Mouse (Mus musculus): ENCODE results near the gene Rngtt. TPM values are rescaled to one million over a fixed set of nuclear protein-coding genes. Genes with fewer than 3 reads are reported as not detected.

The Rngtt gene
- polyA plus RNA-seq, 1 experiment from 2014 or later = 22.6 TPM

DNA sequence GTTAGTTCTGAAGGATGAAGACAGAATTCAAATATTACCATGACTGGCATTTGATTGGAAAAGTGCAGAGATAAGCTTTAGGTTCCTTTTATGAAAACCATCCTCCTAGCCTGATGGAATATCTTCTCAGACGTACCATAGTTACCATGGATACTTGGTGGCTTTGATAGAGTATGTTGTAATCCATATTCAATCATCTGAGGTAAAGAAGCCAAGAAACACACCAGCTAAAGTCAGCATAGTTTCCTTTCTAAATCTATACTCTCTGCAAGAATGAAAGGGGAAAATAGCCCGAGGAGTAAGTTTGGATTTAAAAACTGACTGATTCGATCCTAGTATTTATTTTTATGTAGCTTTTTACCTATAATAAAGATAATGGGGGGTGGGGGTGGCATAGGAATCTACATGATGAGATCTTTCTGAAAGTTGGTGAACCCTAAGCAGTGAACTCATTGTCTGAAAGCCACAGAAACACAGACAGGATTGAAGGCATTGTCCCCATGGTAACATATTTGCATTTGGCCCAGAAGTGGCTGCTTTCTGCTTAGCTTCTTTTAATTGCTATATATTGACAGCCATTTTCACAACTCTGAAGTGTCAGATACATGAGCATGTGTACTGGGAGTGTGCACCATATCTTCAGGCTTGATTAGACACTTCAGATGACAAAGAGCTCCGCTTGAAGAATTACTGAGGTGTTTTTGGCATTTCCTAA is 188.2 kb downstream of the Rngtt start:
- H3K4me3 ChIP-seq (ENCODE audit: low read depth, low read length) = no peak overlapping the region
- WGBS = 85% methylated on average over 4 of the region's 4 CpGs
- no peak overlapping the region for H3K9ac ChIP-seq (ENCODE audit: low read length)
- ATAC-seq (replicated peaks; ENCODE audit: low FRiP score, low TSS enrichment, low read depth) (no peak), DNase-seq (ENCODE audit: low spot score) (no peak)
- peaks cover 9% of the 10 kb centered on the region; the same call in 1 of the 2 replicates for H3K36me3 ChIP-seq (ENCODE audit: control insufficient read depth, insufficient read depth, low read length)
- H3K27ac ChIP-seq (ENCODE audit: low read depth) = no peak overlapping the region
- no peaks in the 10 kb centered on the region for H3K27me3 ChIP-seq (replicated peaks; ENCODE audit: control insufficient read depth, insufficient read depth, low read length)
- no peaks in the 10 kb centered on the region for H3K4me1 ChIP-seq (replicated peaks; ENCODE audit: control insufficient read depth, insufficient read depth, low read length)
- no peak overlapping the region for H3K4me2 ChIP-seq (ENCODE audit: low read length)
- no peaks in the 10 kb centered on the region for H3K9me3 ChIP-seq (ENCODE audit: control insufficient read depth, low read length)

DNA sequence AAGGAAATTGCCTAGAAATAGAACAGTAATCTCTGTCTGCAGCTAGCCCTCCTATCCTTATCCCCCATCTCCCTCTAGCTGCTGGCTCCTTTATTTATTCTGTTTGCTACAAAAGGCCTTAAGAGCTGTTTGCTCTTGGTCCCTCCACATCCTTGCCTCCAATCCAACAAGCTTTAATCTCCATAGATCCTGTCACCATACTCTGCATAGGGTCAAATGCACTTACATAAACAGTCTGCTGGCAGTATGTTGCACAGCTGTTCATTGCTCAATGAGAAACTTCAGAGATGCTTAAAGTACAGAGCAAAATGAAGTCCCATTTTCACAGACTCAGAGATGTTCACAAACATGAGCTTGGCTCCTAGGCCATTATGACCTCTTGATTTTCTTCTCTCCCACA is 196.5 kb downstream of the Rngtt start:
- H3K4me2 ChIP-seq (ENCODE audit: low read length) = no peak overlapping the region
- H3K4me1 ChIP-seq (replicated peaks; ENCODE audit: control insufficient read depth, insufficient read depth, low read length) = peaks cover 5% of the 10 kb centered on the region; the same call in 1 of the 2 replicates
- H3K36me3 ChIP-seq (ENCODE audit: control insufficient read depth, insufficient read depth, low read length) = peaks cover 5% of the 10 kb centered on the region; the same call in 1 of the 2 replicates
- ATAC-seq (replicated peaks; ENCODE audit: low FRiP score, low TSS enrichment, low read depth) = no peak
- H3K27ac ChIP-seq (ENCODE audit: low read depth) = no peak overlapping the region
- no peaks in the 10 kb centered on the region for H3K9me3 ChIP-seq (ENCODE audit: control insufficient read depth, low read length)
- H3K27me3 ChIP-seq (replicated peaks; ENCODE audit: control insufficient read depth, insufficient read depth, low read length) = no peaks in the 10 kb centered on the region
- no peak for DNase-seq (ENCODE audit: low spot score)
- H3K4me3 ChIP-seq (ENCODE audit: low read depth, low read length) = no peak overlapping the region
- H3K9ac ChIP-seq (ENCODE audit: low read length) = no peak overlapping the region

GRCm38 (mm10) chr4:33510544-33510943 is 200.4 kb downstream of the Rngtt start:
- Histone ChIP-seq H3K27ac (ENCODE audit: low read depth) (no peak overlapping the region), H3K4me3 (ENCODE audit: low read depth, low read length) (no peak overlapping the region), H3K4me1 (replicated peaks; ENCODE audit: control insufficient read depth, insufficient read depth, low read length) (peaks cover 5% of the 10 kb centered on the region; the same call in 1 of the 2 replicates), H3K27me3 (replicated peaks; ENCODE audit: control insufficient read depth, insufficient read depth, low read length) (no peaks in the 10 kb centered on the region), H3K9ac (ENCODE audit: low read length) (no peak overlapping the region), H3K36me3 (ENCODE audit: control insufficient read depth, insufficient read depth, low read length) (no peaks in the 10 kb centered on the region), H3K4me2 (ENCODE audit: low read length) (no peak overlapping the region), H3K9me3 (ENCODE audit: control insufficient read depth, low read length) (no peaks in the 10 kb centered on the region)
- DNase-seq (ENCODE audit: low spot score) = no peak
- 78% methylated on average over 10 of the region's 10 CpGs for WGBS
- no peak for ATAC-seq (replicated peaks; ENCODE audit: low FRiP score, low TSS enrichment, low read depth)

- H3K4me2 ChIP-seq (ENCODE audit: low read length) = no peak overlapping the region
- ATAC-seq (replicated peaks; ENCODE audit: low FRiP score, low TSS enrichment, low read depth) = no peak
- H3K27ac ChIP-seq (ENCODE audit: low read depth) = no peak overlapping the region
- no peak overlapping the region for H3K4me3 ChIP-seq (ENCODE audit: low read depth, low read length)
- no peaks in the 10 kb centered on the region for H3K4me1 ChIP-seq (replicated peaks; ENCODE audit: control insufficient read depth, insufficient read depth, low read length)
- DNase-seq (ENCODE audit: low spot score) = no peak
- no peaks in the 10 kb centered on the region for H3K36me3 ChIP-seq (ENCODE audit: control insufficient read depth, insufficient read depth, low read length)
- WGBS = 71% methylated on average over 3 of the region's 3 CpGs
- no peak overlapping the region for H3K9ac ChIP-seq (ENCODE audit: low read length)
- H3K27me3 ChIP-seq (replicated peaks; ENCODE audit: control insufficient read depth, insufficient read depth, low read length) = no peaks in the 10 kb centered on the region
- H3K9me3 ChIP-seq (ENCODE audit: control insufficient read depth, low read length) = no peaks in the 10 kb centered on the region
Observed at GRCm38 (mm10) chr4:33513421-33513820, 203.3 kb downstream of the Rngtt start.

GRCm38 (mm10) chr4:33514108-33515000 is 204.2 kb downstream of the Rngtt start:
- Histone ChIP-seq H3K27me3 (replicated peaks; ENCODE audit: control insufficient read depth, insufficient read depth, low read length) (no peaks in the 10 kb centered on the region), H3K9me3 (ENCODE audit: control insufficient read depth, low read length) (no peaks in the 10 kb centered on the region), H3K9ac (ENCODE audit: low read length) (no peak overlapping the region), H3K27ac (ENCODE audit: low read depth) (no peak overlapping the region), H3K4me1 (replicated peaks; ENCODE audit: control insufficient read depth, insufficient read depth, low read length) (no peaks in the 10 kb centered on the region), H3K4me3 (ENCODE audit: low read depth, low read length) (no peak overlapping the region), H3K4me2 (ENCODE audit: low read length) (no peak overlapping the region), H3K36me3 (ENCODE audit: control insufficient read depth, insufficient read depth, low read length) (no peaks in the 10 kb centered on the region)
- 90% methylated on average over 10 of the region's 10 CpGs for WGBS
- DNase-seq (ENCODE audit: low spot score) (no peak), ATAC-seq (replicated peaks; ENCODE audit: low FRiP score, low TSS enrichment, low read depth) (no peak)

DNA sequence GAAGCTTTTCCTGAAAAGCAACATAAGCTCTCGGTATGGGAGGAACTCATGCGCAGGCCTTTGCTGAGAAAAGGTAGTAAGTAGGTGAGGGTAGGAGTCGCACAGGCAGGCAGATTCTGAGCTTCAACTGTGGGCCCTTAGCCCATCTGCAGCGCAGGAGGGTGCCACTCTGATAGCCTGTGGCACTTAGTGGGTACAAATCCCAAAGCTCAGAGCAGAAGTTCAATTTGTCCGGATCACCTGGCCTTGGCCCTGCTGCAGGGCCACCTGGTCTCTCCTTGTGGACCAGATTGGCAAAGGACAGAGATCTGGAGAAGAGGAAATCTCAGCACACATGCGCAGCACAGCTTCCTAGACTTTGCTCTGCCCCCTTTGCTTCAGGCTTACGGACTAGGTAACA is 210.1 kb downstream of the Rngtt start:
- Histone ChIP-seq H3K9me3 (ENCODE audit: control insufficient read depth, low read length) (no peaks in the 10 kb centered on the region), H3K27me3 (replicated peaks; ENCODE audit: control insufficient read depth, insufficient read depth, low read length) (no peaks in the 10 kb centered on the region), H3K27ac (ENCODE audit: low read depth) (no peak overlapping the region), H3K4me1 (replicated peaks; ENCODE audit: control insufficient read depth, insufficient read depth, low read length) (no peaks in the 10 kb centered on the region), H3K4me2 (ENCODE audit: low read length) (no peak overlapping the region), H3K36me3 (ENCODE audit: control insufficient read depth, insufficient read depth, low read length) (no peaks in the 10 kb centered on the region), H3K4me3 (ENCODE audit: low read depth, low read length) (no peak overlapping the region), H3K9ac (ENCODE audit: low read length) (no peak overlapping the region)
- no peak for ATAC-seq (replicated peaks; ENCODE audit: low FRiP score, low TSS enrichment, low read depth)
- peak; percentile 28 for DNase-seq (ENCODE audit: low spot score)
- 87% methylated on average over 7 of the region's 7 CpGs for WGBS

DNA sequence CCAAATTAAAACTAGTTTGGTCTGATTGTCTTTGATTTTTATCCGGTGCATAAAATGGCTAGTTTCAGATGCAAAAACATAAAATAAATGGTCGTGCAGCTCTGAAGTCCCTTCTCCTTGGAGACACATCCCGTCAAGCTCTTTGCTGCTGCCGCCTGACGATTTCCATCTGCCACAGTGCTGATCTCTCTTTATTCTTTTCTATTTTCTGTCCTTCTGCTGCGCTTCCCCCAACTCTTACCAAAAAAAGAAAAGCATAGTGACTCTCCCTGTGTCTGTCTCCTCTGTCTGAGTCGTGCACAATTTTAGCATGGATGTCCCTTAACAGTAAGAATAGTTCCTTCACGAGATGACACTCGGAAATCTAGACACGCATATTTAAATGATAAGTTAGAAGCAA is 210.8 kb downstream of the Rngtt start:
- Histone ChIP-seq H3K9me3 (ENCODE audit: control insufficient read depth, low read length) (no peaks in the 10 kb centered on the region), H3K4me1 (replicated peaks; ENCODE audit: control insufficient read depth, insufficient read depth, low read length) (no peaks in the 10 kb centered on the region), H3K4me3 (ENCODE audit: low read depth, low read length) (no peak overlapping the region), H3K4me2 (ENCODE audit: low read length) (no peak overlapping the region), H3K27ac (ENCODE audit: low read depth) (no peak overlapping the region), H3K9ac (ENCODE audit: low read length) (no peak overlapping the region), H3K27me3 (replicated peaks; ENCODE audit: control insufficient read depth, insufficient read depth, low read length) (no peaks in the 10 kb centered on the region), H3K36me3 (ENCODE audit: control insufficient read depth, insufficient read depth, low read length) (no peaks in the 10 kb centered on the region)
- ATAC-seq (replicated peaks; ENCODE audit: low FRiP score, low TSS enrichment, low read depth) = no peak
- 63% methylated on average over 10 of the region's 10 CpGs for WGBS
- DNase-seq (ENCODE audit: low spot score) = peak; percentile 18

GRCm38 (mm10) chr4:33523774-33524173 is 213.7 kb downstream of the Rngtt start:
- ATAC-seq (replicated peaks; ENCODE audit: low FRiP score, low TSS enrichment, low read depth) = no peak
- Histone ChIP-seq H3K27ac (ENCODE audit: low read depth) (no peak overlapping the region), H3K4me3 (ENCODE audit: low read depth, low read length) (no peak overlapping the region), H3K4me2 (ENCODE audit: low read length) (no peak overlapping the region), H3K9me3 (ENCODE audit: control insufficient read depth, low read length) (no peaks in the 10 kb centered on the region), H3K36me3 (ENCODE audit: control insufficient read depth, insufficient read depth, low read length) (no peaks in the 10 kb centered on the region), H3K27me3 (replicated peaks; ENCODE audit: control insufficient read depth, insufficient read depth, low read length) (no peaks in the 10 kb centered on the region), H3K4me1 (replicated peaks; ENCODE audit: control insufficient read depth, insufficient read depth, low read length) (no peaks in the 10 kb centered on the region), H3K9ac (ENCODE audit: low read length) (no peak overlapping the region)
- 85% methylated on average over 3 of the region's 3 CpGs for WGBS
- peak; percentile 25 for DNase-seq (ENCODE audit: low spot score)
